Comparison of ENCODE assay signal across 8 mouse cellular contexts in genomic region chr5:65242740-65243139, GRCm38 (mm10). TPM values are rescaled to one million over a fixed set of nuclear protein-coding genes. Genes with fewer than 3 reads are reported as not detected.
DNase-seq lines count a peak whose midpoint lies in the region; ATAC-seq and TF ChIP-seq lines count a peak whose summit lies in the region.

No protein-coding gene starts in this region.

- intact Hi-C loops in heart, postnatal 14 days (cut with DNase I), result loop anchor here (10.0 kb wide), 1 partner anchor 358 kb away; no protein-coding TSS in a partner anchor

- 79% methylated on average over 5 of the region's 5 CpGs for WGBS in thymus, adult 2 months
- 57% methylated on average over 5 of the region's 5 CpGs for WGBS in hindbrain, embryonic 14.5 days
- WGBS in stomach, postnatal 0 days, result 45% methylated on average over 5 of the region's 5 CpGs

- TF ChIP-seq EP300 in stomach, postnatal 0 days (optimal IDR thresholded peaks at IDR 0.05), result no peak

- no peak for TF ChIP-seq POLR2A in thymus, adult 2 months (IDR thresholded peaks at IDR 0.05; ENCODE audit: control insufficient read depth, extremely low read depth, insufficient read depth, low read length, poor library complexity)

- H3K4me1 ChIP-seq in thymus, adult 2 months (replicated peaks; ENCODE audit: control insufficient read depth, insufficient read depth, low read length), result no peaks in the 10 kb centered on the region
- no peaks in the 10 kb centered on the region for H3K4me1 ChIP-seq in hindbrain, embryonic 14.5 days (replicated peaks; ENCODE audit: control insufficient read depth, insufficient read depth, low read length)
- H3K4me1 ChIP-seq in stomach, postnatal 0 days (replicated peaks; ENCODE audit: control insufficient read depth, insufficient read depth), result no peaks in the 10 kb centered on the region

- ATAC-seq in hindbrain, embryonic 14.5 days (ENCODE audit: low FRiP score), result peak; percentile 43; the same call in 1 of the 2 replicates
- 0 out of 2 replicates have a peak, but pooled peaks have one; percentile 35 for ATAC-seq in stomach, postnatal 0 days (ENCODE audit: low FRiP score, low TSS enrichment)

- no peaks in the 10 kb centered on the region for H3K27me3 ChIP-seq in thymus, adult 2 months (ENCODE audit: control insufficient read depth, insufficient read depth, low read length)
- no peaks in the 10 kb centered on the region for H3K27me3 ChIP-seq in hindbrain, embryonic 14.5 days (ENCODE audit: control insufficient read depth, insufficient read depth, low read length)
- H3K27me3 ChIP-seq in stomach, postnatal 0 days (ENCODE audit: control insufficient read depth, insufficient read depth, low read length), result no peaks in the 10 kb centered on the region

- no peak for TF ChIP-seq CTCF in thymus, adult 2 months (IDR thresholded peaks at IDR 0.05; ENCODE audit: borderline replicate concordance, control insufficient read depth, extremely low read depth, insufficient read depth, low read length, poor library complexity)
- TF ChIP-seq CTCF in stomach, postnatal 0 days (IDR thresholded peaks at IDR 0.05; ENCODE audit: low read depth), result peak; percentile 71

- peak; percentile 29 to 56 for DNase-seq in heart, postnatal 14 days
- no peak for DNase-seq in heart, adult 9 months (ENCODE audit: low spot score in 2 of 2)
- DNase-seq in thymus, adult 2 months, result peak; percentile 23
- no peak for DNase-seq in thymus, adult 18-20 months
- peak; percentile 21 for DNase-seq in cerebellum, adult 8-10 months
- DNase-seq in hindbrain, embryonic 14.5 days (ENCODE audit: low spot score), result peak; percentile 65
- peak; percentile 43 for DNase-seq in stomach, postnatal 0 days (ENCODE audit: low spot score)
- DNase-seq in urinary bladder, adult 2 months (ENCODE audit: low spot score), result no peak

- no peaks in the 10 kb centered on the region for H3K36me3 ChIP-seq in thymus, adult 2 months (ENCODE audit: control insufficient read depth, insufficient read depth, low read length)
- peaks cover 52% of the 10 kb centered on the region for H3K36me3 ChIP-seq in hindbrain, embryonic 14.5 days (replicated peaks; ENCODE audit: control insufficient read depth, insufficient read depth)
- H3K36me3 ChIP-seq in stomach, postnatal 0 days (ENCODE audit: control insufficient read depth, insufficient read depth, low read length), result no peaks in the 10 kb centered on the region

- no peak overlapping the region for H3K9ac ChIP-seq in hindbrain, embryonic 14.5 days
- H3K9ac ChIP-seq in stomach, postnatal 0 days (ENCODE audit: low read length), result no peak overlapping the region

- H3K27ac ChIP-seq in thymus, adult 2 months (ENCODE audit: control insufficient read depth, insufficient read depth, low read length), result no peak overlapping the region
- no peak overlapping the region for H3K27ac ChIP-seq in hindbrain, embryonic 14.5 days
- no peak overlapping the region for H3K27ac ChIP-seq in stomach, postnatal 0 days (replicated peaks)

- no peaks in the 10 kb centered on the region for H3K9me3 ChIP-seq in hindbrain, embryonic 14.5 days (ENCODE audit: control insufficient read depth, low read length)
- H3K9me3 ChIP-seq in stomach, postnatal 0 days (ENCODE audit: control insufficient read depth, low read length), result no peaks in the 10 kb centered on the region

- H3K4me2 ChIP-seq in hindbrain, embryonic 14.5 days (replicated peaks), result no peak overlapping the region
- H3K4me2 ChIP-seq in stomach, postnatal 0 days (replicated peaks; ENCODE audit: low read depth), result no peak overlapping the region

- no peak overlapping the region for H3K4me3 ChIP-seq in thymus, adult 2 months (ENCODE audit: control insufficient read depth, insufficient read depth, low read length)
- no peak overlapping the region for H3K4me3 ChIP-seq in hindbrain, embryonic 14.5 days (replicated peaks; ENCODE audit: low read length)
- no peak overlapping the region for H3K4me3 ChIP-seq in stomach, postnatal 0 days (ENCODE audit: low read depth, low read length)

RNA-seq across cellular contexts. Expression of gene Wdr19, which starts 43.2 kb away (rescaled TPM):
- 1 to 10 TPM; 2.7 to 4.5 TPM for total RNA-seq in heart, postnatal 14 days (2021)
- 2.1 and 2.2 TPM in 2 replicates for polyA plus RNA-seq in thymus, adult 2 months (2012; rRNA removed)
- 14.5 and 15.7 TPM in 2 replicates for polyA plus RNA-seq in hindbrain, embryonic 14.5 days (2014; fragmentation: Nextera tagmentation; extraction: Ambion mirVana)
- polyA plus RNA-seq in stomach, postnatal 0 days (2015; fragmentation: Nextera tagmentation; extraction: Ambion mirVana), result 2.4 and 2.7 TPM in 2 replicates
- polyA plus RNA-seq in urinary bladder, adult 2 months (2012; rRNA removed), result 9.9 and 10.3 TPM in 2 replicates

Comparison
In these comparisons a context has a peak if more than half of its experiments do, and no peak if none do; other contexts are left out.
1. DNase-seq: peak in heart, postnatal 14 days (2 of 2), thymus, adult 2 months (single experiment), cerebellum, adult 8-10 months (single experiment), hindbrain, embryonic 14.5 days (single experiment) and stomach, postnatal 0 days (single experiment); none in heart, adult 9 months (0 of 2), thymus, adult 18-20 months (0 of 2) and urinary bladder, adult 2 months (single experiment).